Mouse (Mus musculus) liver, embryonic 11.5 days (tissue): ENCODE measurements around the gene Fry. TPM values are rescaled to one million over a fixed set of nuclear protein-coding genes. Genes with fewer than 3 reads are reported as not detected.

Experiments
- ATAC-seq: fragments of 200-750 bp; cut with Nextera tagmentation; replicated peaks from 2 replicates; pipeline ENCODE4 v1.8.0; 2017; ENCODE audit warnings: moderate number of reproducible peaks, mild to moderate bottlenecking, moderate TSS enrichment, moderate library complexity; ENCODE audit not compliant: low FRiP score
- DNase-seq: peaks from one replicate; pipeline ENCODE4 v3.0.0-alpha.2; 2017; ENCODE audit warnings: low spot score
- H3K27ac ChIP-seq: fragments of 300-500 bp; sonication (generic); 2 replicates; pipeline ENCODE4 v1.5.1; 2014; ENCODE audit warnings: mild to moderate bottlenecking, low read depth, low read length, control low read depth
- H3K27me3 ChIP-seq: fragments of 300-500 bp; sonication (generic); replicated peaks from 2 replicates; pipeline ENCODE4 v1.6.1; 2014; ENCODE audit warnings: low read length, mixed read lengths; ENCODE audit not compliant: control insufficient read depth, insufficient read depth
- H3K36me3 ChIP-seq: fragments of 300-500 bp; sonication (generic); 2 replicates; pipeline ENCODE4 v1.6.1; 2014; ENCODE audit warnings: mild to moderate bottlenecking, low read length, moderate library complexity, mixed read lengths; ENCODE audit not compliant: control insufficient read depth, insufficient read depth
- H3K4me1 ChIP-seq: fragments of 300-500 bp; sonication (generic); replicated peaks from 2 replicates; pipeline ENCODE4 v1.6.1; 2014; ENCODE audit warnings: low read length, mixed read lengths; ENCODE audit not compliant: control insufficient read depth, insufficient read depth
- H3K4me2 ChIP-seq: fragments of 300-500 bp; sonication (generic); 2 replicates; pipeline ENCODE4 v1.6.1; 2014; ENCODE audit warnings: mild to moderate bottlenecking, control low read depth, moderate library complexity
- H3K4me3 ChIP-seq: fragments of 300-500 bp; sonication (generic); 2 replicates; pipeline ENCODE4 v1.5.1; 2014; ENCODE audit warnings: low read depth, low read length, control low read depth
- H3K9ac ChIP-seq: fragments of 300-500 bp; sonication (generic); 2 replicates; pipeline ENCODE4 v1.6.1; 2014; ENCODE audit warnings: low read depth, low read length, control low read depth
- H3K9me3 ChIP-seq: fragments of 300-500 bp; sonication (generic); 2 replicates; pipeline ENCODE4 v1.6.1; 2016; ENCODE audit warnings: low read length, inconsistent platforms, mixed read lengths; ENCODE audit not compliant: control insufficient read depth
- WGBS: fragments of 180-500 bp; shearing (Covaris S2); extraction: QIAGEN DNeasy Blood & Tissue Kit; methylation state at CpG from one replicate; pipeline ENCODE4 v1.1.7; 2014; 5-methylcytosine and 5-hydroxymethylcytosine counted together
- polyA plus RNA-seq: library from polyadenylated mRNA; unstranded; fragments of >200 nt; fragmentation: Nextera tagmentation; extraction: Ambion mirVana; gene quantifications from 2 replicates; pipeline ENCODE4 v1.2.1, GENCODE M21; 2014

Fry gene
- polyA plus RNA-seq, 1 experiment from 2014 or later = 5.5 TPM

DNA sequence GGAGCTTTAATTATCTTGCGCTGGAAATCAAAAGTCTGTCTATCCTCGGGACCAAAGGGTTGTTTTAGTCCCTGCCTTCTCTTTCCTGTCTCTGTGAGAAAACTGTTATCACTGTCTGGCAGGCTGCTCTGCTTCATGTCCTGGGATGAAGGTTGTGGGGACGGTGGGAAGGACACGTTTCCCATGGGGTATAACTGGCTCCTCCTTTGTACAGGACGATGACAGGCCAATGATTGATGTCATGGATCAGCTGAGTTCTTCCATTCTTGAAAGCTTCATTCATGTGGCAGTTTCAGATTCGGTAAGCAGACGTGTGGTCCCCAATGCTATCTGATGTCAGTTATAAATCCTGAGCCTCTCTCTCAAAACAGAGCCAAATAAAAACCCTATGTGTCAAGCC lies 272.0 kb downstream of the Fry start:
- peaks cover 7% of the 10 kb centered on the region for H3K4me1 ChIP-seq
- no peak overlapping the region for H3K27ac ChIP-seq
- ATAC-seq (peak; percentile 76), DNase-seq (no peak)
- no peak overlapping the region for H3K9ac ChIP-seq
- no peaks in the 10 kb centered on the region for H3K27me3 ChIP-seq
- peak overlapping the region; percentile 9; the same call in 1 of the 2 replicates for H3K4me2 ChIP-seq
- no peak overlapping the region for H3K4me3 ChIP-seq
- no peaks in the 10 kb centered on the region for H3K9me3 ChIP-seq
- H3K36me3 ChIP-seq = peaks cover 3% of the 10 kb centered on the region
- WGBS = 19% methylated on average over 7 of the region's 7 CpGs

DNA sequence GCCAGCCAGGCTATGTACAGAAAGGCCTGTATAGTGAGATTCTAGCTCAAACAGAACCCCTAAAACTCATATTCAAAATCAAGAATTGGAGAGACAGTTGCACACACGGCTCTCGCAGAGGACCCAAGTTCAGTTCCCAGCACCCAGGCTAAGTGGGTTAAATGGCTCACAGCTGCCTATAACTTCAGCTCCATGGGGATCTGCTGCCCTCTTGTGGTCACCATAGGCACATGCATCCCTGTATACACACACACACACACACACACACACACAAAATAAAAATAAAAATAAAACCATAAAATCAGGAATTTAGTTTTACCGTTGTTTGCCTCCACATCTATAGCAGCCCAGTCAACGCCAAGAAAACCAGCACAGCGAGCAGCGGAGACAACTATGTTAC lies 276.2 kb downstream of the Fry start:
- Histone ChIP-seq H3K9ac (no peak overlapping the region), H3K9me3 (no peaks in the 10 kb centered on the region), H3K36me3 (peaks cover 3% of the 10 kb centered on the region), H3K27me3 (no peaks in the 10 kb centered on the region), H3K4me1 (peaks cover 7% of the 10 kb centered on the region), H3K4me2 (no peak overlapping the region), H3K4me3 (no peak overlapping the region), H3K27ac (no peak overlapping the region)
- ATAC-seq = no peak
- WGBS = 95% methylated on average over 6 of the region's 6 CpGs
- DNase-seq = no peak

GRCm38 (mm10) chr5:150402832-150403447 lies 284.5 kb downstream of the Fry start:
- H3K4me1 ChIP-seq = no peaks in the 10 kb centered on the region
- no peaks in the 10 kb centered on the region for H3K36me3 ChIP-seq

DNA sequence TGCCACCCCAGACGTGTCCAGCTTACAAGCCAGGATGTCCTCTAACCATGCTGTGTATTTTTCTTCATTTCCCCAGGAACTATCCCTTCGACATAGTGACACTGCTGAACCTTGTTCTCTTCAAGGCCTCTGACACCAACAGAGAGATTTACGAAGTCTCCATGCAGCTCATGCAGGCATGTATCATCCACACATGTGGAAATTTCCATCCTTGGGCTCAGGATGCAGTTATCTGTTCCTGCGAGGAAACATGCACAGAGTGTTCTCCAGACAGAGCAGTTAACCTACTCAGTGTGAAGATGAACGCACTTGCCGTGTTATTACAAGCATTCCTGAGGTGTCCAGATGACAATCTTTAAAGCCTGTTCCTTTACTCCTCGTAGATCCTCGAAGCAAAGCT lies 286.4 kb downstream of the Fry start:
- no peak for DNase-seq
- Histone ChIP-seq H3K9me3 (no peaks in the 10 kb centered on the region), H3K27ac (no peak overlapping the region), H3K4me1 (no peaks in the 10 kb centered on the region), H3K4me3 (no peak overlapping the region), H3K36me3 (no peaks in the 10 kb centered on the region), H3K4me2 (no peak overlapping the region), H3K27me3 (no peaks in the 10 kb centered on the region), H3K9ac (no peak overlapping the region)
- 76% methylated on average over 8 of the region's 8 CpGs for WGBS
- no peak for ATAC-seq

More at GRCm38 (mm10) chr5:150402832-150403447, 284.5 kb downstream of the Fry start:
- DNase-seq = no peak
- Histone ChIP-seq H3K4me2 (peak overlapping the region; percentile 4; the same call in 1 of the 2 replicates), H3K9ac (no peak overlapping the region), H3K27me3 (no peaks in the 10 kb centered on the region), H3K9me3 (no peaks in the 10 kb centered on the region), H3K27ac (no peak overlapping the region), H3K4me3 (no peak overlapping the region)
- WGBS = 31% methylated on average over 13 of the region's 13 CpGs
- ATAC-seq = no peak

DNA sequence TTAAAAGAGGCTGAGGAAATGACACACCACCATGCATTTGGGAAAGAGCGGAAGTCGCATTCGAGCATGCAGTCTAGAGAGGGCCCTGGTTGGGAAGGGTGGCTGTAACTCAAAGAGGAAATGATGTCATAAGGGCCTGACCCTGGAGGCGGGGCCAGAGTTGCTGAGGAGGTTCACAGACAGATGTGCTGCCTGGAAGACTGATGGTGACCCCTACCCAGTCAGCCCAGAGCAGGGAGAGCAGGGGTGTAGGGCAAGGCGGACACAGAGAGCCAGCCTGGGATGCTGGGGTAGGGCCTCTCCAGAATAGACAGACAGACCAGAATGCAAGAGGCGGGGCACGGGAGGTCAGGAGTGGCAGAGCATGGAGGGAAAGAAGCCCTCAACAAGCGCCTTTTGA lies 290.5 kb downstream of the Fry start:
- Histone ChIP-seq H3K27ac (no peak overlapping the region), H3K27me3 (no peaks in the 10 kb centered on the region), H3K9ac (no peak overlapping the region), H3K9me3 (no peaks in the 10 kb centered on the region), H3K4me2 (no peak overlapping the region), H3K36me3 (no peaks in the 10 kb centered on the region), H3K4me1 (peaks cover 4% of the 10 kb centered on the region; the same call in 1 of the 2 replicates), H3K4me3 (no peak overlapping the region)
- 71% methylated on average over 8 of the region's 8 CpGs for WGBS
- DNase-seq = no peak
- peak; percentile 60 for ATAC-seq

GRCm38 (mm10) chr5:150409451-150410045 lies 291.1 kb downstream of the Fry start:
- Histone ChIP-seq H3K4me3 (no peak overlapping the region), H3K9ac (no peak overlapping the region), H3K9me3 (no peaks in the 10 kb centered on the region), H3K27ac (no peak overlapping the region), H3K4me2 (no peak overlapping the region), H3K4me1 (peaks cover 4% of the 10 kb centered on the region; the same call in 1 of the 2 replicates), H3K27me3 (no peaks in the 10 kb centered on the region), H3K36me3 (peaks cover 3% of the 10 kb centered on the region; the same call in 1 of the 2 replicates)
- 58% methylated on average over 15 of the region's 15 CpGs for WGBS
- DNase-seq (no peak), ATAC-seq (no peak)

DNA sequence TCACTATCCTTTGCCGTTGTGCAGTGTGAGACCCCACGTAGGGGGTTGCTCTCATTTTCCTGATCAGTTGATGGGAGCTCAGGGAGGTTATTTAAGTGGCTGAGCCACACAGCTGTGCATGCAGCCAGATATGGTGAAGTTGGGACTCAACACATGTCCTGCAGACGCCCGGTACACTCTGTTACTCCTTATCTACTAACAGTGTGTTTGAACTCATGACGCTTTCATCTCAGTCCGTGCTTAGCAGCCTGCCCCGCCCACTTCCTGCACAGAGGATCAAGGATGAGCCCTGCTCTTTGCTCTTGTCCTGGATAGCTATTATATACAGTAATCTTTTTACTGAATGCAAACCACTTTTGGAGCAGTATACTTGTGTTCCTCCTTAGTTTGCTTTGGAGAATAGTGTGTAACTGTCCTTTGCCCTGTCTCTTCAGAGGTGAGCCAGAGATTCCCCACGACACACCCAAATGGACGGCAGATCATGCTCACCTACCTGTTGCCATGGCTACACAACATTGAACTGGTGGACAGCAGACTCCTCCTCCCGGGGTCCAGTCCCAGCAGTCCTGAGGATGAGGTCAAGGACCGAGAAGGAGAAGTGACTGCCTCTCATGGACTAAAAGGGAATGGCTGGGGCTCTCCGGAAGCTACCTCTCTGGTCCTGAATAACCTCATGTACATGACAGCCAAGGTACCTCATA lies 294.5 kb downstream of the Fry start:
- 51% methylated on average over 12 of the region's 12 CpGs for WGBS
- ATAC-seq = 0 out of 2 replicates have a peak, but pooled peaks have one; percentile 20
- Histone ChIP-seq H3K4me3 (no peak overlapping the region), H3K27me3 (no peaks in the 10 kb centered on the region), H3K36me3 (peaks cover 6% of the 10 kb centered on the region; the same call in 1 of the 2 replicates), H3K4me1 (peaks cover 4% of the 10 kb centered on the region; the same call in 1 of the 2 replicates), H3K27ac (no peak overlapping the region), H3K4me2 (no peak overlapping the region), H3K9ac (no peak overlapping the region), H3K9me3 (no peaks in the 10 kb centered on the region)
- no peak for DNase-seq

DNA sequence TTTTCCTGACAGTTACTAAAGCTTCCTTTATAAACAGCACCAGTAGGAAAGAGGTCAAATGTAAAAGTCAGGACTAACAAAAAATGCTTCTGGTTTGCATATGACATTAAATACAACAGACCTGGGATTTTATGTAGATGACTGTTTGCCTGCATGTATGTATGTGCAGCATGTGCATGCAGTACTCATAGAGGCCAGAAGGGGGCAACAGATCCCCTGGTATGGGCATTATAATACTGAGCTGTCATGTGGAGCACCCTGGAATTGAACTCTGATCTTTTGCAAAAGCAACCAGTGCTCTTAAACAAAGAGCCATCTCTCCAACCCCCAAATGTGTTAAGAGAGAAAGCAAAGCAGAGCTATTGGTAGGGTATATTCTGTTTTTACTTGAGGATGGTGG lies 296.4 kb downstream of the Fry start:
- DNase-seq = no peak
- Histone ChIP-seq H3K9ac (no peak overlapping the region), H3K4me3 (no peak overlapping the region), H3K36me3 (peaks cover 6% of the 10 kb centered on the region; the same call in 1 of the 2 replicates), H3K9me3 (no peaks in the 10 kb centered on the region), H3K27ac (no peak overlapping the region), H3K4me1 (peaks cover 4% of the 10 kb centered on the region; the same call in 1 of the 2 replicates), H3K27me3 (no peaks in the 10 kb centered on the region), H3K4me2 (no peak overlapping the region)
- ATAC-seq = no peak
